Mouse (Mus musculus) hematopoietic stem cell, adult 5-6 weeks (primary cell): ENCODE measurements around the gene Arhgdib. TPM values are rescaled to one million over a fixed set of nuclear protein-coding genes. Genes with fewer than 3 reads are reported as not detected.

ENCODE experiments used
- ATAC-seq, 2 experiments: fragments of 125-278 bp in 1 of 2; replicated peaks in 1 of 2; 2 replicates each; pipeline ENCODE4 v1.8.0; 2016 to 2017; ENCODE audit warnings: inconsistent platforms in 2 of 2, mild to moderate bottlenecking in 2 of 2, moderate number of reproducible peaks in 2 of 2, low read depth in 1 of 2, moderate TSS enrichment in 1 of 2; ENCODE audit not compliant: low FRiP score in 2 of 2, poor library complexity in 2 of 2, severe bottlenecking in 2 of 2, insufficient read depth in 1 of 2, low TSS enrichment in 1 of 2
- total RNA-seq: library from RNA; stranded (forward); fragments of 172-1452, 232-1000 nt; gene quantifications from 2 replicates; pipeline ENCODE4 v1.2.3, GENCODE M21; 2017

The Arhgdib gene
- total RNA-seq, 1 experiment from 2014 or later = 665 TPM

DNA sequence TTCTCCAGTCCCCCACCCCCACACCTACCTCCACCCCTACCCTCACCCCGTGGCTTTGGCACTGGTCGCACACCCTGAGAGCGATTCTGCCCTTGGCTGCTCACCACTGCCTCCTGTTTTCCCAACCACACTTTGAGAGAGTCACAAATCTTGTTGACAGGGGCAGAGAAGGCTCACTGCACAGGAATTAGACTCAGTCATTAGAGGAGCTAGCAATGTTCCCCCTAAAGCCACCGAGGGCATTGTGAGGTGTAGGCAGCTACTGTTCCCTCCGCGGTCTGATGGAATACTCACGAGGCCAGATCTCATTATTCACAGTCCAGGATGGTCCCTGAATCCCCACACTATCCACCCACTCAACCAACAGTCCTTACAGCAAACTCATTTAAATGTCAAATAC, 15.4 kb upstream of the Arhgdib start:
- peak; percentile 91 to 93 for ATAC-seq

DNA sequence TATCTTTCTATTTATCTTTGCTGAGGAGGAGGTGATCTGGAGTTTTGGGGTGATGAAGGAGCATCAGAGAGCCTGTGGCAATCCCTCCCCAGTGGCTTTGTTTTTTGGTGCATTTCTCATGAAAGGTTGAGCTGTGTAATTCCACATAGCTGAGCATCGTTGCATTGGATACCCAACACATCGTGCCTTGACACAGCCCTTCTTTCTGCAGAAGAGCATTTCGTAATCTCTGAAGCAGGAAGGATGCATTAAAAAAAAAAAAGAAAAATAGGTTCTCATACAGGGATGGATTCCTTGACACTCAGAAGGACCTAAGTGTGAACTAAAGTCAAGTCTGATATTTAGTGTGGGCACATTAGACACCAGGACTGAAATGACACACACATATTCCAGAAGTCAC, 13.5 kb upstream of the Arhgdib start:
- no peak for ATAC-seq

DNA sequence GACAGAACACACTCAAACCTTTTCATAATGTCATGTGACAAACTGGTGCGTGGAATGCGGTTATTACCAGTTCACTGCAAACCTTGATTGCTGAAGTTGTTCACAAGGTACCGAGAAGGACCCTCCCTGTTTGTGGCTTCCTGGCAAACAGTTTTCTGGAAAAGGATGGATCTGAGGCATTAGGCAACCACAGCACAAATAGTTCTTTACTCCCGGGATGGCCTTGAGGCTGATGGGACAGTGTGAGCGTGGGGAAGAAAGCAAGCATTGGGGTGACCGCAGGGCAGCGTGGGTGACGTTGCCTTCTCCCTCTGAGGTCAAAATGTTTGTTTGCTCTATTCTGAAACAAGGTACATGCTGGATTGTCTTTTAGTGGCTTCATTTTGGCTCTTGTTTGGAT, 13.0 kb upstream of the Arhgdib start:
- ATAC-seq = no peak

DNA sequence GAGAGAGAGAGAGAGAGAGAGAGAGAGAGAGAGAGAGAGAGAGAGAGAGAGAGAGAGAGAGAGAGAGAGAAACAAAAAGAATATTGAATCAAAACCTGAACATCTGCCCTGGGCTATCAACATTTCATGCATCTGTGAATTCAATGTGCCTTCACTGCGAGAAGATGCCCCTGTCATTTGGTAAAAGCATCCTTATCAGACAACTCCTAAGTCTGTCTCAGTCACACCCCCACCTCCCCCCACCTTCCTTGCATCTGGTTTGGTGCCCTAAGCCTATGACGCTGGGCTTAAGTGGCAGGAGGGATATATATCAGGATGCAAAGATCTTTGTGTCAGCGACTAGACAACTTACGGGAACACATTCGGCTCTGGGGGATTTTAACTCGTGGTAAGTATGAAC, 12.5 kb upstream of the Arhgdib start:
- no peak for ATAC-seq

DNA sequence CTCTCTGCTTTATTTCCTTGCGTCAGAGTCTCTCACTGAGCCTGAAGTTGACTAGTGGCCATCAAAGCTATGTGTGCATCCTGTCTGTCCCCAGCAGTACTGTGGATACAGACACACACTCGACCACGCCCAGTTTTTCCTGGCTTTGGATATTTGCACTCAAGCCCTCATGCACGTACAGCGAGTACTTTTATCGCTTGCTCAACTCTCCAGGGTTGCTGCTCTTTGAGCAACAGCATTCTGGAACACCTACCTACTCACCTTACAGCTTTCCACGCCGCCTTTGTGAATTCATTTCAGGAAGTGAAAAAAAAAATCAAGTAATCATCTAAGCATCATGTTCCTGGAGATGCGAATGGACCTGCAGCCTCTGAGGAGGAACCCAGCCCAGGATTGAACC, 11.2 kb upstream of the Arhgdib start:
- ATAC-seq = no peak

DNA sequence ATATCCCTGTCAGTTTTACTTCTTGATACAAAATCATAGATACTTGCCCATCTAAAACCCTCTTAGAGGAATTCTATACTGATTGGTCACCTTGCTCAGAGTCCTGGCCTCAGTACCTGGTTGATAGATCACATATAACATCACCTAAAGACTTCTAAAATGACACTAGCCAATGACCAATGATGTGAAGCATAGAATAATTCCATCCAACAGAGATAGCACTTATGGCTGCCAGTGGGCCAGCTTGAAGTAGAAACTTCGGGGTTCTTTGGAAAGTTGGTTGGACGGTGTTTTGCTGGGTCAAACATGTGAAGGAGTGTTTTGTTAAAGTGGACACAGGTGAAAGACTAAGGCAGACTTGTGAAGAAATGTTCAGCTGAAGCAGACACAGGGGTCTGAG, 8.5 kb upstream of the Arhgdib start:
- no peak for ATAC-seq

DNA sequence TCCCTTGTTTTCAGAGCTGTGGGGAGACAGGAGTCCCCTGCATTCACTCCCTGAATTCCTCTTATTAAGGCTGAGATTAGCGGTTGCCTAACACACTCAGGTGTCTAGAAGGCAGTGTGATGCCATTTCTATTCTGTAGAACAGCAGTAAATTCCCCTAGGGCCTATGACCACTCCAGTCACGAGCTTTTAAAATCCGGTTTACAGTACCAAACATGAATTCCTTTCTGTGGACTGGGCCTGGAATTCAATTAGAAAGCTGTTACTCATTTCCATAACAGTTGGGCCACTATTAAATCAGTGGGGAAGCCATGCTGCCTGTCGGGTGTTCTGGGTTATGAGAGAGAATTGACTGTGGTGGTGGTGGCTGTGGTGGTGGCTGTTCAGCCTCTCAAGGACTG, 6.0 kb upstream of the Arhgdib start:
- no peak for ATAC-seq

DNA sequence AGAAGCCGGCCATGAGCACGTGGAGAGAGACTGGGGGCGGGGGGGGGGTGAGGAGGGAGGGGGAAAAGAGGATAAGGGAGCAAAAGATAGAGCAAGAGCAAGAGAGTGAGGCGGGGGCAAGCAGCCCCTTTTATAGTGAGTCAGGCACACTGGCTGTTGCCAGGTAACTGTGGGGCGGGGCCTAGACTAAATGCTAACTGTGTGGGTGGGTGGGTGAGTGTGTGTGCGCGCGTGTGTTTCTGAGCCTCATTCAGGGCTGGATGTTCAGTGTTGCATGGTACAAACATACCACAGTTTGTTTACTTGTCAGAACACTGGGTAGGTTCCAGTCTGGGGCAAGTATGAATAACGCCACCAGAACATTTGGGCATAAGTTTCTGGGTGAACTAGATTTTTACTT, 5.2 kb upstream of the Arhgdib start:
- ATAC-seq = no peak

DNA sequence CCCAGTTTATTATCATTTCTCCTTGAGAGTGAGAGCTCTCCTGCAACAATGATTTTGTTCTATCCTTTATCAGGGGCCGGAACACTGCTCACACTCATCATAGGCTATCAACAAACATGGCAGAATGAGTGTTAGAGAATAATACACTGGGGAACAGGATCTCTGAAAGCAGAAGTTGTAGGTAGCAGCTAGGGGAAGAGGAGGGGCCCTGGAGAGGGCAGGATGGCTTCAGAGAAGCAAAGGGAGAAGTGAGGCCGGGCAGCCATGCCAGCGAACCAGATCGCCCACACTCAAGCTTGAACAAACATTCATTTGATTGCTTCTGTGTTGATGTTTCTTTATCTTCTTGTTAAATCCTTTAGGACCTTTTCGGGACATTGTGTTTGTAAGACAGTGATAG, 4.5 kb upstream of the Arhgdib start:
- peak; percentile 82 to 85 for ATAC-seq

DNA sequence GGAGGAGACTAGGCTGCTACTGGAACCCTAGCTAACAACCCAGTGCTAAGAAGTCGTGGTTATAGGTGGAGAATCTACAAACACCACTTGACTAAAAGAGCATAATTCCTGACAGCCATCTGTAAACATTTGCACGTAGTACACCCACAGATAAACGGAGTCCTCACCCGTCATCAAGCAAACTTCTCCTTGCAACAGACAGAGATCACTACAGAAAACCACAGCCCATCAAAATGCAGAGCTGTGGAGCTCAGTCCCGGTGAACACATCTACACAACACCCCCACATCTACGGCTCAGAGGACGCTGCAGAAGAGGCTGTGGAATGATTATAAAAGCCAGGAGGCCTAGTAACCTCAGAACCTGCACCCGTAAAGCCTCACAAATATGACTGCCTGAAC, 2.8 kb upstream of the Arhgdib start:
- ATAC-seq = no peak

DNA sequence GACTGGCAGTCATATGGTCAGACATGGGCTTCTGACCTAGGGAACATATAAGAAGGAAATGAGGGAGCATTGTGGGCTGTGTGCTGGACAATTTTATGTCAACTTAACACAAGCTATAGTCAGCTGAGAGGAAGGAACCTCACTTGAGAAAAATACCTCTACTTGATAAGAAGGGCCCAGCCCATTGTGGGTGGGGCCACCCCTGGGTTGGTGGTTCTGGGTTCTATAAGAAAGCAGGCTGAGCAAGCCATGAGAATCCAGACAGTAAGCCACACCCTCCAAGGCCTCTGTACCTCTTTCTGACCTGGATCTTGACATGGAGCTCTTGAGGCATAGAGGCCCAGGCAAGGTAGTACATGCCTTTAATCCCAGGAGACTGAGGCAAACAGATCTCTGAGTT, 1.7 kb upstream of the Arhgdib start:
- no peak for ATAC-seq

DNA sequence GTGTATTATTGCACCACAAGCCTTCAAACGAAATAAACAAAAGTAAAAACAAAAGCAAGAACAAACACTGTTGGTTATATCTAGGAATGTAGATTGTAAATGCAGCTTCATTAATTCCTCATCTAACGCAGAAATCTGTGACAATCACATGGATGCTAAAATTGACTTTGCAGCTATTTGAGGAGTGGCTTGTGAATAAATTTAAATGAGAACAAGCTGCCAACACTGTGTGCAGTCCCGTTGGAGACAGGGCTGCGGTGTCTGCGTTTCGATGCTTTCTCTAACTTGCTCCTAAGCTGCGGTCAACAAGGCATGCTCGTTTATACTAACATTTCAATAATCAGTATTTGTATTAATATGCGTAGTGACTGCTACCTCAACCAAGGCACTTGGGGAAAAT, 581 bp upstream of the Arhgdib start:
- ATAC-seq = no peak

DNA sequence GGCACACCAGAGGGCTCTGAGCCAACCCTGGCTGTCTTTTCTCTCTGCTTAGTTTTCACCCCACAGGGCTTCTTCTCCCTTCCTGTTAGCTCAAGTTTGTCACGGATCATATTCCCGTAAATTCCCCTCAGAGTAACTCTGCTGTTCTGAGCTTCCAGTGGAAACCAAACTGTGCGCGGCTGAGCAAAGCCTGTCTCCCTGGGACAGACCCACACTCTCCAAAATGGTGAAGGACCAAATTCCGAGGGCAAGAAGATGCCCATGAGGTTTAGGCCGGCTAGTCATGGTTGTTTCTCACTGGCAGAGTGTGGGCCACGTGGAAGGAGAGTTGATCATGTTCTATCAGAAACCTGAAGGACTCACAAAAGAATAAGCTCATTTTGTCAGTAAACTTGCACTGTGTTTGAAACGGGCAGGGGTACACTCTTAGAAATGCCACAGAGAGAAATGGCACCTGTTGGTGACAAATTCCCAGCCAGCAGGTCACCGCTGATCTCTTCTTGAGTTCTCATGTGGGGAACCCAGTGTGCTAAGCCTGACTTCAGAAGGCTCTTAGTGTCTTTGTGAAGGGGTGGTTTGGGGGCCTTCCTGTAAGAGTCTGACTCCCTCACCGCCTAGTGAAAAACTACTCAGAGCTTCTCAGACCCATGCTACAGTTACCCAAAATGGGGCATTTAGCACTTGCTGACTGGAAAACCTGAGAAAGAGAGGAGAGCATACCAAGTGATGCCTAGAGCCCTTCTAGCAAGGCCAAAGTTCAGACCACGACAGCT, 1.3 kb downstream of the Arhgdib start:
- ATAC-seq = no peak

DNA sequence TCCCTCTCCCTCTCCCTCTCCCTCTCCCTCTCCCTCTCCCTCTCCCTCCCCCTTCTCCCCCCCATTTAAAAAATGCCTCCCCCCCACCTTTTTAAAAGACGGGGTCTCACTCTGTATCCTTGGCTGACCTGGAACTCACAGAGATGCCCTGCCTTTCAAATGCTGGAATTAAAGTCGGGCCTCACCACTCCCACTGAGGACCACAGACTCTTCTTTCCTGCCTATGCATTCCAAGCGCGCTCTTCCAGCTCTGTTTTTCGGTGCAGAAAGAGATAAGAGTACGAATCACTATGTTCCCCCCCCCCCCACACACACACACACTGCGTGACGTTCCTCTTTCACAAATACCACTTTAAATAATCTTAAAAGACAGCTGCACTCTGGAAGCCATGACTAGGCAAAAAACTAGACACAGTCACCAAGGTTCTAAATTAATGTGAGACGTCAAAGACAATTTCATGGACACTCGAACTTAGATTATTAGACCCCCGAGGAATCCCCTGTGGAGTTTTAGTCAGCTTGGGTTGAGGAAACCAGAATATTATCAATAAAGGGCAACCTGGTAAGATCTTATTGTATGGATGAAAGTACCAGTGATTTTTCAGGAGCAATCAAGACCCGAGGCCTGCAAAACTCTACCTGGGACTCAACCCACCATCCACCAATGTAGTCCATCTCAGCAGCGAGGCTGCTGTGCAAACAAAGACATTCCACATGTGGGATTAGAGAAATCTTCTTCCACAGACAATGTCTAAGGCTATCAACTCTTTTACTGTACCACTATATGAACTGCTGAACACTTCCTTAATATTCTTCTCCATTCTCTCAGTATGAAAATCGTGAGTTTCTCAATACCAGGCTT, 2.1 kb downstream of the Arhgdib start:
- ATAC-seq = peak; percentile 18 to 37; a peak in 1 of 4 replicates

DNA sequence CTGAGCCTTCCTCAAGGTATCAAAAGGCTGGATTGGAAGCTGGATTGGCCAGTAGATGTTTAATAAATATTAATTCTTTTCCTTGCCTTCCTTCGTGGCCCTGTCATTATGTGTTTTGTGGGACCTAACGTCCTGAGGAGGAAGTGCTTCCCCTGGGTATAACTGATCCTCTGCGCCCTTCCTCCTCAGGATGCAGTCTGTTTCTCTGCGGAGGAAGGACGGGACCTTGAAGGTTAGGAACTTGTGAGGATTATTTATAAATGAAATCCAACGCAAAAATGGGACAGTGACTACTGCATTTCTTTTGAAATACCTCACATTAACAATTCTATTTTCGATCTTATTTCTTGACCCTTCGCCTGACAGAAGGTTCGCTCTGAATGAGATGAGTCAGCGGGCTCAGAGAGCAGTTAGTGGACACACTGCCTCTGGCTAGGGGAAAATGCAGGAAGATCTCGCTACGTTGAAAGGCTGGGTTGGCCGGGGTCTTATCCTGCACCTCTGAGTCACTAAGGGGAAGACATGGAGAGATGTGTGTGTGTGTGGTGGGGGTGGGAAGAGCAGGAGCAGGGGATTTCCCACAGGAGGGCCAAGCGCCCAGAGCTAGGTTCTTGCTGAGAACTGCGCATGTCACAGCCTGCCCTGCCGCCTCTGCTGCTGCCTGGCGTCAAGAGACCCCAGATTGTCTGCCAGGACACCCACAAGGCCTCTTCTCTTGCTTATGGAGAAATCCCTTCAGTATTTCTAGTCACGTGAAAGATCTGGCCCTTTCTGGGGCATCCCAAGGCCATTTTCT, 3.2 kb downstream of the Arhgdib start:
- peak in 1 of 2 experiments; percentile 19; a peak in 1 of 4 replicates for ATAC-seq

DNA sequence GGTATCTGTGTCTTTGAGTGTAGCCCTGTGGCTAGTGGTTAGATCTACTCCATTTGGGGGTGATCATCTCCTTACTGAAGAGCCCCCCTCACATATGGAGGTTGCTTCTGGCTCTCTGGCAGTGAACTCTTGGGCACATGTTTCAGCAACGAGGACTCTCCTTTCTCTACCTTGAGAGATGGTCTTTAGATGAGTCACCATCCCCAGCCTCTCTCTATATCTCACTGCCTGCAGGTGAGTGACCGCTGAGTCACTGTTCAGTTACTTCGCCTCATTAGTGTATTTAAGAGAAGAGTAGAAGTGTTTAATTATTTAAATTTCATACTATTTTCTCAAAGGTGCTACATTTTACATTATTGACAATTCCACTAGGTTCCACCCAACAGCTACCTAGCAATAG, 4.6 kb downstream of the Arhgdib start:
- ATAC-seq = no peak

DNA sequence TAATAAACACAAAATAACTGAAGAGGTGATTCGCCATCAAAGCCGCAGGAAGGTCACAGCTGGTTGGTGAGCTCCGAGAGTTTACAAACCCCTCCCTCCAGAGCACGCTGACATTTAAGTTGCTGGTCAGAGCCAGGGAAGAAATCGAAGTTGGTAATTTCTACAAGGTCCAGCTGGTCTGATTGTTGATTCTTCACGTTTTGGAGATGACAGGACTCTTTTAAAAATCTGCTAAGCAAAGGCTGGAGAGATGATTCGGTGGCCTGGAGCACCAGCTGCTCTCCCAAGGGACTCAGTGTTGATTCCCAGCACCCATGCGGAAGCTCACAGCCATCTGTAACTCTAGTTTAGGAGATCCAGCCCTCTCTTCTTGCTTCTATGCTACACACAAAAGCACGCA, 5.3 kb downstream of the Arhgdib start:
- ATAC-seq = no peak

DNA sequence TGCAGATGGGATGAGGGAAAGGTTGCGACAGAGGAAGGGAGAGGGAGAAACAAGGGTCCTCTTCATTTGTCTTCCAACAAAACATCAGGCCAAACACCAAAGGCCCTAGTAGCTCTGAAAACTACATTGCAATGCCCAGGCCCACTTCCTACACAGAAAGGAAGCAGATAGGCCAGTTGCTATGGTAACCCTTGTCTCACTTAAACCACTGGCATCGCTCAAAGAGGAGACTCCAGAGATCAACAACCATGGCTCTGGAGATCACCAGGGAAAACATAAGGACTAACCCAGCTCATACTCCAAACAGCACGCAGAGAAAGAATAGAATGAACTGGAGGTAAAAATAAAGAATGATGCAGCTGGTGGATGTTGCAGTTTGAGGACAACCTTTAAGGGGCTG, 6.5 kb downstream of the Arhgdib start:
- no peak for ATAC-seq
